Mouse (Mus musculus) neural tube, embryonic 14.5 days (tissue): ENCODE results near the gene Slc7a5. TPM values are rescaled to one million over a fixed set of nuclear protein-coding genes. Genes with fewer than 3 reads are reported as not detected.

Source experiments
- ATAC-seq: fragments of 200-750 bp; cut with Nextera tagmentation; 2 replicates; pipeline ENCODE4 v1.8.0; 2017; ENCODE audit warnings: low read depth, mild to moderate bottlenecking, moderate TSS enrichment, moderate library complexity
- H3K27ac ChIP-seq: fragments of 300-500 bp; sonication (generic); 2 replicates; pipeline ENCODE4 v1.5.1; 2014; ENCODE audit warnings: low read depth, mild to moderate bottlenecking, control low read depth, low read length, moderate library complexity, mixed read lengths
- H3K27me3 ChIP-seq: fragments of 300-500 bp; sonication (generic); 2 replicates; pipeline ENCODE4 v1.6.1; 2014; ENCODE audit warnings: low read length; ENCODE audit not compliant: control insufficient read depth, insufficient read depth
- H3K36me3 ChIP-seq: fragments of 300-500 bp; sonication (generic); 2 replicates; pipeline ENCODE4 v1.6.1; 2014; ENCODE audit warnings: low read length, mixed read lengths; ENCODE audit not compliant: control insufficient read depth, insufficient read depth
- H3K4me1 ChIP-seq: fragments of 300-500 bp; sonication (generic); 2 replicates; pipeline ENCODE4 v1.6.1; 2014; ENCODE audit warnings: low read length; ENCODE audit not compliant: control insufficient read depth, insufficient read depth
- H3K4me2 ChIP-seq: fragments of 300-500 bp; sonication (generic); 2 replicates; pipeline ENCODE4 v1.6.1; 2014; ENCODE audit warnings: mild to moderate bottlenecking, low read depth, low read length, control low read depth
- H3K4me3 ChIP-seq: fragments of 300-500 bp; sonication (generic); 2 replicates; pipeline ENCODE4 v1.5.1; 2014; ENCODE audit warnings: low read depth, low read length, control low read depth, mixed read lengths
- H3K9ac ChIP-seq: fragments of 300-500 bp; sonication (generic); replicated peaks from 2 replicates; pipeline ENCODE4 v1.6.1; 2014; ENCODE audit warnings: low read depth, mild to moderate bottlenecking, control low read depth, low read length, mixed read lengths
- H3K9me3 ChIP-seq: fragments of 300-500 bp; sonication (generic); 2 replicates; pipeline ENCODE4 v1.6.1; 2016; ENCODE audit warnings: low read length; ENCODE audit not compliant: control insufficient read depth
- WGBS: fragments of 180-500 bp; shearing (Covaris S2); extraction: QIAGEN DNeasy Blood & Tissue Kit; methylation state at CpG from one replicate; pipeline ENCODE4 v1.1.7; 2014; 5-methylcytosine and 5-hydroxymethylcytosine counted together
- polyA plus RNA-seq: library from polyadenylated mRNA; unstranded; fragments of >200 nt; fragmentation: Nextera tagmentation; extraction: Ambion mirVana; gene quantifications from 2 replicates; pipeline ENCODE4 v1.2.1, GENCODE M21; 2014

Slc7a5 gene
- polyA plus RNA-seq, 1 experiment from 2014 or later, result 38.1 TPM

GRCm38 (mm10) chr8:121897205-121897604 lies 10.3 kb downstream of the Slc7a5 start:
- WGBS, result 86% methylated on average over 9 of the region's 9 CpGs
- Histone ChIP-seq H3K27ac (no peak overlapping the region), H3K36me3 (no peaks in the 10 kb centered on the region), H3K9ac (no peak overlapping the region), H3K4me3 (no peak overlapping the region), H3K4me2 (0 out of 2 replicates have a peak overlapping the region, but pooled peaks have one; percentile 11), H3K4me1 (peaks cover 19% of the 10 kb centered on the region), H3K27me3 (no peaks in the 10 kb centered on the region), H3K9me3 (no peaks in the 10 kb centered on the region)
- no peak for ATAC-seq

- Histone ChIP-seq H3K36me3 (no peaks in the 10 kb centered on the region), H3K27ac (no peak overlapping the region), H3K27me3 (no peaks in the 10 kb centered on the region), H3K9ac (no peak overlapping the region), H3K4me1 (peaks cover 19% of the 10 kb centered on the region), H3K4me3 (no peak overlapping the region), H3K4me2 (no peak overlapping the region), H3K9me3 (no peaks in the 10 kb centered on the region)
- no peak for ATAC-seq
- 27% methylated on average over 12 of the region's 12 CpGs for WGBS
Observed at GRCm38 (mm10) chr8:121896476-121897145, 10.9 kb downstream of the Slc7a5 start.

- ATAC-seq, result no peak
- H3K4me1 ChIP-seq, result peaks cover 19% of the 10 kb centered on the region
- H3K9ac ChIP-seq, result no peak overlapping the region; the same call in 1 of the 2 replicates
- H3K27me3 ChIP-seq, result no peaks in the 10 kb centered on the region
- 69% methylated on average over 7 of the region's 7 CpGs for WGBS
- H3K4me2 ChIP-seq, result no peak overlapping the region
- no peak overlapping the region for H3K4me3 ChIP-seq
- no peaks in the 10 kb centered on the region for H3K36me3 ChIP-seq
- H3K27ac ChIP-seq, result no peak overlapping the region
- no peaks in the 10 kb centered on the region for H3K9me3 ChIP-seq
Observed at GRCm38 (mm10) chr8:121895910-121896309, 11.6 kb downstream of the Slc7a5 start.

GRCm38 (mm10) chr8:121892875-121893274 lies 14.6 kb downstream of the Slc7a5 start:
- no peak for ATAC-seq
- Histone ChIP-seq H3K9ac (no peak overlapping the region), H3K27me3 (no peaks in the 10 kb centered on the region), H3K4me2 (no peak overlapping the region), H3K4me3 (no peak overlapping the region), H3K9me3 (no peaks in the 10 kb centered on the region), H3K36me3 (no peaks in the 10 kb centered on the region), H3K4me1 (peaks cover 5% of the 10 kb centered on the region), H3K27ac (no peak overlapping the region)
- 88% methylated on average over 5 of the region's 5 CpGs for WGBS

- H3K27ac ChIP-seq, result no peak overlapping the region
- no peak overlapping the region for H3K4me2 ChIP-seq
- H3K36me3 ChIP-seq, result no peaks in the 10 kb centered on the region
- H3K9ac ChIP-seq, result no peak overlapping the region
- H3K9me3 ChIP-seq, result no peaks in the 10 kb centered on the region
- H3K27me3 ChIP-seq, result no peaks in the 10 kb centered on the region
- 86% methylated on average over 15 of the region's 15 CpGs for WGBS
- H3K4me3 ChIP-seq, result no peak overlapping the region
- no peaks in the 10 kb centered on the region for H3K4me1 ChIP-seq
- no peak for ATAC-seq
Observed at GRCm38 (mm10) chr8:121889810-121890785, 17.4 kb downstream of the Slc7a5 start.

- Histone ChIP-seq H3K4me2 (no peak overlapping the region), H3K9me3 (no peaks in the 10 kb centered on the region), H3K27me3 (no peaks in the 10 kb centered on the region), H3K4me1 (no peaks in the 10 kb centered on the region), H3K4me3 (no peak overlapping the region), H3K36me3 (no peaks in the 10 kb centered on the region), H3K9ac (no peak overlapping the region), H3K27ac (no peak overlapping the region)
- no peak for ATAC-seq
- 96% methylated on average over 1 of the region's 1 CpGs for WGBS
Observed at GRCm38 (mm10) chr8:121889317-121889716, 18.2 kb downstream of the Slc7a5 start.

GRCm38 (mm10) chr8:121887547-121887946 lies 19.9 kb downstream of the Slc7a5 start:
- 69% methylated on average over 1 of the region's 1 CpGs for WGBS
- H3K27ac ChIP-seq, result no peak overlapping the region
- H3K4me3 ChIP-seq, result no peak overlapping the region
- H3K9me3 ChIP-seq, result no peaks in the 10 kb centered on the region
- no peak overlapping the region for H3K4me2 ChIP-seq
- H3K4me1 ChIP-seq, result no peaks in the 10 kb centered on the region
- no peak for ATAC-seq
- no peaks in the 10 kb centered on the region for H3K27me3 ChIP-seq
- peaks cover 11% of the 10 kb centered on the region; the same call in 1 of the 2 replicates for H3K36me3 ChIP-seq
- no peak overlapping the region for H3K9ac ChIP-seq

GRCm38 (mm10) chr8:121885433-121885832 lies 22.1 kb downstream of the Slc7a5 start:
- ATAC-seq, result no peak
- Histone ChIP-seq H3K36me3 (peaks cover 11% of the 10 kb centered on the region; the same call in 1 of the 2 replicates), H3K4me2 (no peak overlapping the region), H3K4me3 (no peak overlapping the region), H3K9me3 (no peaks in the 10 kb centered on the region), H3K27ac (no peak overlapping the region), H3K27me3 (no peaks in the 10 kb centered on the region), H3K4me1 (no peaks in the 10 kb centered on the region), H3K9ac (no peak overlapping the region)
- 63% methylated on average over 6 of the region's 6 CpGs for WGBS

- H3K36me3 ChIP-seq, result peaks cover 11% of the 10 kb centered on the region; the same call in 1 of the 2 replicates
- no peak overlapping the region for H3K4me2 ChIP-seq
- no peak overlapping the region for H3K4me3 ChIP-seq
- H3K9me3 ChIP-seq, result no peaks in the 10 kb centered on the region
- no peaks in the 10 kb centered on the region for H3K4me1 ChIP-seq
- no peak overlapping the region for H3K27ac ChIP-seq
- 94% methylated on average over 9 of the region's 9 CpGs for WGBS
- ATAC-seq, result no peak
- no peaks in the 10 kb centered on the region for H3K27me3 ChIP-seq
- H3K9ac ChIP-seq, result no peak overlapping the region
Observed at GRCm38 (mm10) chr8:121885001-121885400, 22.5 kb downstream of the Slc7a5 start.
